Mouse (Mus musculus): ENCODE measurements around the gene Mterf4.

GRCm38 (mm10) chr1:93268246-93268645 is 37.5 kb downstream of the Mterf4 start:
- TF ChIP-seq MEF2A (IDR thresholded peaks at IDR 0.05; ENCODE audit: extremely low read depth, insufficient replicate concordance, low read depth, low read length, poor library complexity, severe bottlenecking) (no peak), GATA1 (IDR thresholded peaks at IDR 0.05; ENCODE audit: low read depth, low read length) (no peak)
